Mouse (Mus musculus): ENCODE results near the gene Lypd6.

The Lypd6 gene

DNA sequence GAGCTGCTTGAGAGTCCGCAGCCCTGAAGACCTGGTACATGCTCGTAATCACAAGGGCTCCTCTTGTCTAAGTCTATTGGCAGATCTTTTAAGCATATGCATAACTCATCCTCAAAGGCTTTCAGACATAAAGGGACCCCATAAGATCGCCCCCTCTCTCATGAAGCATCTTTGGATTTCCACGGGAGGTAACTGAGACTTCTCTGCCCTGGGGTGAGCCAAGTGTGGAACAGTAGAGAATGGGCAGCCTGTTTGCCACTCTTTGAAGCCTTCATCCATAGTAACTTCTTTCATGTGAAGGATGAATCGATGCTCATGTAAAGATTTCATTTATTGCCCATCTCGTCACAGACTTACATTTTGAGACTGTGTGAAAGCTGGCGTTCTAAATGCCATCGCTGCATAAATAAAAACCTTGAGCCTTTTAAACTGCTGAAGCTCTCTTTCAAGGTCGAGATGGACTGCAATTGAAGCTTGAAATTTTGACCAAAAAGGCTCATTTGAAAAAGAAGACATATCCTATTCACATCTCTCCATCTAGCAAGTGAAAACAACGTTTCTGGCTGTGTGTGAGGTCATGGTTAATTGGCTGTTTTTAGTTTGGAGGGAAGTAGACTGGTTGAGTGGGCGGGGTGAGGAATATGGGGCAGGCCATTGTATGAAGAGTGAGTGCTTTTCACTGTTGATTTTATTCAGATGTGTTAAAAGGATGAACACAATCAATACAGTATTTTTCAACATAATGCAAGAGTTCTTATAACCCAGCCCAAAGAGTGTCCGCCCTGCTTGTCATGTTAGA is 107.7 kb downstream of the Lypd6 start:
- no peak for DNase-seq (ENCODE audit: low spot score in 2 of 2)

DNA sequence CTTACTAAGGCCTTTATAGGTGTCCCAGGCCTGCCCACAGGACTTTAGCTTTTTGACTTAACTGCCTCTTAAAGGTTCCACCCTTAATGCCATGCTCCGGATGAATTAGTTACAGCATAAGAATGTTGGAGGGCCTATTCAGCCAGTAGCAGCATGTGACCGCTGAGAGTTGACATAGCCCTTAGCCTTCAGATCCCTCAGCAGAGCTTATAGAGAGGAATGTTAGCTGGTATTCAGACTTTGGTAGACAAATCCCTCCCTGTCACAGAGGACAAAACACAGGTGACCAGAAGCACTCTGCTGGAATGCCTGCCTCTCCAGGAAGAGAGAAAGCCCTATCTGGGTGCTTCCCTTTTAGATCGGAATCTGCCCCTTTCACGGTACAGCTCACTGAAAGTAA is 109.5 kb downstream of the Lypd6 start:
- no peak for DNase-seq (ENCODE audit: low spot score in 2 of 2)

DNA sequence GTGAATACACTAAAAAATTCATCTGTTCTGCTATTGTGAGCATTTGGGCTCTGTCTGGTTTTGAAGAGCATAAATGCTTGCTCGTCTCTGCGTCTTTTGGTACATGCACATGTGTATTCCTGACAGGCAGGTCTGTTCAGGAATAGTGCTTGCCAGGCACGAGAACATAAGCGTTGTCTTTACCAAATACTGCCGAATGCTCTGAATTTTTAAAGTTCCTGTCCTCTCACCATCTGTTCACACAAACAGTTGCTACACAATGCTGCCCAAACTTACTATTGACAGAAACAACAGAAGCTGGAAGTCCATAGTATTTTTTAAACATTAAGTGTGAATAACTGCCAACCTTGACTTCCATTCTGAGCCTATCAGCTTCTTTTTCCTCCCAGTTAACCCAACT is 112.9 kb downstream of the Lypd6 start:
- DNase-seq (ENCODE audit: low spot score in 2 of 2), result no peak

DNA sequence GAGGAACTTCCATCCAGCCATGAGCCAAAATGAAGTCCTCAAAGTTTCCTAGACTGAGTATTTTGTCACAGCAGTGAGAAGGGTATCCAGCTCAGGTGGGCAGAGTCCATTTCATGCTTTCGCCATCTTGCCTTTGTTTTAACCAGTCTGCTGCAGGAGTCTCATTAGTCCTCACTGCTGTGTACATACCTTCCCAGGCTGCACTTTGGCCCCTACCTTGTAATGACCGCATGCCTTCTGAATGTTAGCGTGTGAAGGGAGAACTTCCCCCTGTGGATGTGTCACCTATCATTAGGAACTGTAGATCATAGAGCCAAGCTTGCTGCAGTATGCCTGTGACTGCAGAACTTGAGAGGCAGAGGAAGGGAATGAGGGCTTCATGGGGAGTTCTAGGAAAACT is 114.2 kb downstream of the Lypd6 start:
- DNase-seq (ENCODE audit: low spot score in 2 of 2), result no peak

DNA sequence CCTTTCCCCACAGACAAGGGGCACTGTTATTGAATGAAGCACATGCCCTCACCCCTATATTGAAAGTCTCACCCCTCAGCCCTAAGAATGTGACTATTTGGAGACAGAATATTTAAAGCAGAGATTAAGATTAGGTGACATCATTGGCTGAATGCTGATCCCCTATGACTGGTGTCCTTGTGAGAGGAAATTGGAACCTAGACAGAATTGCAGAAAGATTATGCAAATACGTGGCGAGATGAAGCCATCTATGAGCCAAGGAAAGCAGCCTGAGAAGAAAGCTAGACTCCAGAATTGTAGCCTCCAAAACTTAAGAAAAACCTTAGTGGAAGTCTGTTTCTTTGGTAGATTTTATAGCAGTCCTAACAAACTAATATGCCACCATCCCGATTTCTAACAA is 115.1 kb downstream of the Lypd6 start:
- no peak for DNase-seq (ENCODE audit: low spot score in 2 of 2)

DNA sequence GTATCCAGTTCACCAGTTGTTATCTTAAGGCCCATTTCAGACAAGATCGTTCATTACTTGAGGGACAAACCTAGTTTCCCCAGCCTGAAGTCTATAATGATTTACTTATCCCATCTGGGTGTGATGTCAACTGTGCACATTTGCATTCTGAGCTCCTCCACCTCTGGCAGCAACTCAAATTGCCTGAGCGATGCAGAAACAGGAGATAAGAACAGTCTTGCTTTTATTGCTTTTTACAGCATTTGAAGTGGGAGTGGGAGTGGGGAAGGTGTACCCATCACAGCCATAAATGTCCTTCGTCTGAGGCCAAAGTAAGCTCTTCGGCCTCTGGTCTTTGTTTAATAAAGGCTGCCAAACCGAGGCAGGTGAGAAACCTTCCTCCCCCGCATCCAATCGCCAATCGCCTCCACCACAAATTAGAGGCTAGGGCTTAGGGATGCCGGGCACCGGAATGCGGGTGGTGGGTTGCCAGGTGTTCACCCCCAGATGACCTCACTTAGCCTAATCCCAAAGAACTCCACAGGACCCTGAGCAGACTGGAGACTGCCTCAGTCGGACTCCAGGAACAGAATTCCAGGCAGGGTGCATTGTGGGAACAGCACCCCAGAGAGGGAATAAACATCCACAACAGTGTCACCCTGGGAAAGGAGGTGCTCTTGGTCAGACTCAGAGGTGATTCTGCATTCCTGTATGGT is 120.6 kb downstream of the Lypd6 start:
- no peak for DNase-seq (ENCODE audit: low spot score in 2 of 2)

DNA sequence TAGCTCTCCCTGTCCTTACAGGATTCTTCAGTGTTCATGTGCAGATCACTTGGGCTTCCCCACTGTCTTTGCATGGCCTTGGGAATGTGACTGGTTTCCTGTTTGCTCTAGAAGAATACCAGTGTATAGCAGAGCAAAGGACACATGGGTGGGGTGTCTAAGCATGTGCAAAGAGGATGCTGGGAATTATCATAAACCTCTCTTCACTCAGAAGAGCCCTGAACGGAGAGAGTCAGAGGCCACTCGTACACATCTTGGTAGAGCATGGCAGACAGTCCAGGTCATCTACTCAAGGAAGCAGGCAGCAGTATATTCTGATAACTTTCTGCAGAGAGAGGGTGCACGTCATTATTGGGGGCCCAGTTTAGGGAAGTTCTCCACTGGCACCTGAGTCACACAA is 122.6 kb downstream of the Lypd6 start:
- no peak for DNase-seq (ENCODE audit: low spot score in 2 of 2)

DNA sequence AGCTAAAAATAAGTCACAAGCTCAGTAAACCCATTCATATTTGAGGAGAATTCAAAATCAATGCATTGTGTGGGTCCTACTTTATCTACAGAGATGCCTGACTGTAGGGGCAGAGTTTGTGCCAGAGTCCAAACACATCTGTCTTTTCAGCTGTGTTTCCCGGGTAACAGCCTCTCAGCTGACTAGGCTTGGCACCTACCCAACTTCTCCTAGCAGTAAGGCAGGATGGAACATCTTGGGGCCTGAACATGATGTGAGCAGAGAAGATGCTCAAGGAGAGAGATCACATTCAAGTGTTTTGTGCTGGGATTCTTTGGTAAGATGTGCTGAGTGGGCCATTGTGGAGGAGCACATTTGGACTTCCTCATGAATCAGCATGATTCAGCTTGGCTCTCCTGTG is 130.5 kb downstream of the Lypd6 start:
- no peak for DNase-seq (ENCODE audit: low spot score in 2 of 2)

DNA sequence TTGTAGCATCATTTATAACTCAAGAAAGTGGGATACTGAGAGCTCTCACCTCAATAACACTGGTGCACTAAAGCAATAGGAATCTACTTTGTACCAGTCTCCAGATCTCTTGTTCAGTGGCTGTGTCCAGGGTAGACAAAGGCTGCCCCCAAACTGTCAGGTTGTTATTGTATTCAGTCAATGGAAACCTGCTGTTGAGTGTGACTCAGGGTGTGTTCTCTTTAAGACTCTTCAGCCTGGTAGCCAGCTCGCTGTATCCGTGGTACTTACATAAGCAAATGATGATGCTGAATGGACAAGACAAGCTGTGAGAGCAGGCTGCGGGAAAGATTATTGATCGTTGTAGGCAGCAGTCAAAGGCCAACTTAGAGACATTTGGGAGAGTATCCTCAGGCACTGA is 131.6 kb downstream of the Lypd6 start:
- DNase-seq (ENCODE audit: low spot score in 2 of 2), result no peak

DNA sequence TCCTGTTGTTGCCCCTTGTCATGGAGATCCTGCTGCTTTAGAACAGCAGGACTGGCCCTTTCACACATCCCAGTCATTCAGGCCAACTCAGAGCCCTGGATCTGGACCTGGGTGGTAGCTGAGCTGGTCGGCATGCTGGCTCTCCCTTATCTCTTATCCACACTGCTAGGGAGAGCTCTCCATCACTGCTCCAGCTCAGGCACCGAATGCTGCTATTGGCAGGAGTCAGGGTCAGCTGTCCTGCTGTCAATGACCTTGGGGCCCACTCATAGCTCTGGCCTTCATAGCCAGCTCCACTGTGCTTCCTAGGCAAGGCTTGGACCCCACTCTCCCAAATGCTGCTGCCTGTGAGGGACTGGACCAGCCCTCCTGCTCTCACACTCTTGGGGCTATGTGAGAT is 134.3 kb downstream of the Lypd6 start:
- no peak for DNase-seq (ENCODE audit: low spot score in 2 of 2)

DNA sequence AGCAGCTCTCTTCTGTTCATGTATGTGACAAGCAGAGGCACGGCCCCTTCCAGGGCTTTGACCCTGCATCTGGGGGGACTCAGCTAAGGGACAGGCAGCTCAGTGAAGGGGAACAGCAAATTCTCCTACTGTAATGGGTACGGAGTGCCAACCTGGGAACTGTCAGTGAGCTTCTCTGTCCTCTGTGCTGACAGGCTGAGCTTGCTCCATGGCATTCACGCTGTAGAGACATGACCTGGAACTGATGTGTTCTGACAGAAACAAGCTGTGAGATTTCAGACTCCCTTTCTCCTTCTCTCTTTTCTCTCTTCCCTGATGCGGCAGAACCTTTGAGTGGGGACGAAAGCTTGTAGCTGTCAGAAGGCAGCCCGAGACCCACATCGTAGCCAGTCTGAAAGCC is 154.3 kb downstream of the Lypd6 start:
- no peak for DNase-seq (ENCODE audit: low spot score in 2 of 2)

DNA sequence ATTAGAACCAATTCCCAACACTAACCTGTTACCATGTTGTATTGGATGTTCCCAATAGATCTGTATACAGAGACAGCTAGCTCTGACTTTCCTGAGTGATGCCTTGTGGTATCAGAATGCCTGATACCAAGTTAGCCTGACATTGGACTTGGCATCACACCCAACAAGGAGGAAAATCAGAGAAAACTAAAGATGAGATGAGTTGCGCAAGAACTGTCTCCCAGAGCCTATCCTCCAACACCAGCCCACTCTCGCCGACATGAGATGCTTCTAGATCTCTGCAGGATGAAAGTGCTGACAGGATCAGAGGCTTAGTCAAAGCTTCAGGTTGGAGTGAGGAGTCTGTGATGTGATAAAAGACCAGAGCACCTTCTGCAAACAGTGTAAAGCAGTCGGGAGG is 158.8 kb downstream of the Lypd6 start:
- no peak for DNase-seq (ENCODE audit: low spot score in 2 of 2)

DNA sequence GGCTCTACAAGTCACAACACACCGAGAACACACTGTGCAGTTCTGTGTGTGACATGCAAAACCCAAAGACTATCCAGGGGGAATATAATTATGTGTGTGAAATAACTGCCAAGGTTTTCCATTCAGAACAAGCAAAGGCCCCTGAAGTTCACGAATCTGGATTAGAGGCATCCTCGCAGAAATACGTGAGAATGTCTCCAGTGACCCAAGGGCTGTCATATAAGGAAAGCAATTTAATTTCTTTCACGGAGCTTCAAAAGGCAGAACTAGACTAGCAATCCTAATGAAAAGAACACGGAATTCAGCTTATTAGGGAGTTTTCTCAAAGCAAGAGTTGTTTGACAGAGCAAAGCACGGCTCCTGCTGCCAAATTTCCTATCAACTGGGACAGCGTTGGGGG is 167.3 kb downstream of the Lypd6 start:
- DNase-seq (ENCODE audit: low spot score in 2 of 2), result no peak
